Mouse (Mus musculus) forebrain, embryonic 13.5 days (tissue): Measurements from ENCODE around the gene Nol12. TPM values are rescaled to one million over a fixed set of nuclear protein-coding genes. Genes with fewer than 3 reads are reported as not detected.
A peak's percentile ranks its signal among the peaks of the same experiment; 100 is the strongest.

Experiments
- ATAC-seq: fragments of 200-750 bp; cut with Nextera tagmentation; 2 replicates; pipeline ENCODE4 v1.8.0; 2017
- H3K27ac ChIP-seq: fragments of 300-500 bp; sonication (generic); 2 replicates; pipeline ENCODE4 v1.5.1; 2015; ENCODE audit warnings: inconsistent platforms, mild to moderate bottlenecking, moderate library complexity
- H3K27me3 ChIP-seq: fragments of 300-500 bp; sonication (generic); 2 replicates; pipeline ENCODE4 v1.6.1; 2015; ENCODE audit warnings: mild to moderate bottlenecking, inconsistent platforms
- H3K36me3 ChIP-seq: fragments of 300-500 bp; sonication (generic); 2 replicates; pipeline ENCODE4 v1.6.1; 2015; ENCODE audit warnings: mild to moderate bottlenecking, inconsistent platforms; ENCODE audit not compliant: poor library complexity, severe bottlenecking
- H3K4me1 ChIP-seq: fragments of 300-500 bp; sonication (generic); 2 replicates; pipeline ENCODE4 v1.6.1; 2015; ENCODE audit warnings: inconsistent platforms
- H3K4me2 ChIP-seq: fragments of 300-500 bp; sonication (generic); 2 replicates; pipeline ENCODE4 v1.6.1; 2015; ENCODE audit warnings: inconsistent platforms, mild to moderate bottlenecking, moderate library complexity
- H3K4me3 ChIP-seq: fragments of 300-500 bp; sonication (generic); 2 replicates; pipeline ENCODE4 v1.5.1; 2015; ENCODE audit warnings: mild to moderate bottlenecking, inconsistent platforms
- H3K9ac ChIP-seq: fragments of 300-500 bp; sonication (generic); 2 replicates; pipeline ENCODE4 v1.6.1; 2015; ENCODE audit warnings: mild to moderate bottlenecking, inconsistent platforms
- H3K9me3 ChIP-seq: fragments of 300-500 bp; sonication (generic); replicated peaks from 2 replicates; pipeline ENCODE4 v1.6.1; 2016; ENCODE audit warnings: inconsistent platforms
- WGBS: fragments of 180-500 bp; shearing (Covaris S2); methylation state at CpG from one replicate; pipeline ENCODE4 v1.1.7; 2015; 5-methylcytosine and 5-hydroxymethylcytosine counted together
- polyA plus RNA-seq: library from polyadenylated mRNA; unstranded; fragments of >200 nt; fragmentation: Nextera tagmentation; extraction: Ambion mirVana; gene quantifications from 2 replicates; pipeline ENCODE4 v1.2.1, GENCODE M21; 2015

Gene Nol12
- polyA plus RNA-seq, 1 experiment from 2014 or later: 50.3 TPM

GRCm38 (mm10) chr15:78919914-78920313 lies 14.8 kb upstream of the Nol12 start:
- Histone ChIP-seq H3K27ac (no peak overlapping the region), H3K4me1 (peaks cover 25% of the 10 kb centered on the region), H3K27me3 (no peaks in the 10 kb centered on the region), H3K4me2 (no peak overlapping the region), H3K9me3 (no peaks in the 10 kb centered on the region), H3K4me3 (no peak overlapping the region), H3K9ac (no peak overlapping the region), H3K36me3 (peaks cover 19% of the 10 kb centered on the region)
- no peak for ATAC-seq
- 89% methylated on average over 12 of the region's 12 CpGs for WGBS

DNA sequence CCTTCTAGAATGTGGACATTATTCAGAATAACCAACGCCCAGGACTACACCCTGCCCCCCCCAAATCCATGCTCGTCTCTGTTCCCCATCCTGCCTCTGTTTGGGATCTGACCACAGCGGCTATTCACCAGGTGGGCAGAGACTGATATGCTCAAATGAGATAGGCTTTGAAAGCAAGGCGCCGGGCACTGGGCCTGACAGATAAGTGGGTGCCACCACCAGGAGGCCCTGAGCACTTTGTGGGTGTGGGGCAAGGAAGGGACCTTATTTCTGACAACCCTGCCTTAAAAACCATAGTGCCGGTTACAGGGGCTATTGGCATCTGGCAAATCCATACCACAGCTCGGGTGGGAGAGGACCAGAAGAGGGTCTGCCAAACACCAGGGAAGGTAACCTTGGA lies 12.0 kb upstream of the Nol12 start:
- Histone ChIP-seq H3K4me3 (no peak overlapping the region), H3K27ac (no peak overlapping the region), H3K36me3 (peaks cover 18% of the 10 kb centered on the region), H3K9ac (no peak overlapping the region), H3K4me2 (no peak overlapping the region), H3K27me3 (peaks cover 11% of the 10 kb centered on the region), H3K4me1 (peaks cover 24% of the 10 kb centered on the region), H3K9me3 (no peaks in the 10 kb centered on the region)
- ATAC-seq: no peak
- whole genome bisulfite sequencing: 91% methylated on average over 7 of the region's 7 CpGs

- no peak for ATAC-seq
- H3K4me3 ChIP-seq: no peak overlapping the region
- 84% methylated on average over 6 of the region's 6 CpGs for WGBS
Observed at GRCm38 (mm10) chr15:78923585-78923984, 11.1 kb upstream of the Nol12 start.

DNA sequence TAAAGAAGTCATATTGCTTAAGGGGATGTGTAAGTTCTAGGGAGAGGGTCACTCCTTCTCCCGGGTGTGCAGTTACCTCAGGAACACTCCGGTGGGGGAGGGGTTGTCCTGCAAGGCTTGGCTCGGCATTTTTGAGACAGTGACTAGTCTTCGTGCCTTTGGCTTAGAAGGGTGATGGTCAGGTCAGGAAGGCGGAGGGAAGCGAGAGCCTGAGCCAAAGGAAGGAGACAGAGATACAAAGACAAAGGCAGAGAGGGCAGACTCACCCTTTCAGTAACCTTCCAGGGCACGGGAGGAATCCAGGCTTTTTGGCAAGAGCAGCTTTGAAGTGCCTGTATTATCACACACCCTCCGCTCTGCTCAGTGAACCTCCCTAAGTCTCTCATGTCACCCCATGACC lies 9.6 kb upstream of the Nol12 start:
- Histone ChIP-seq H3K4me2 (no peak overlapping the region), H3K4me3 (no peak overlapping the region), H3K9me3 (no peaks in the 10 kb centered on the region), H3K27ac (no peak overlapping the region), H3K36me3 (no peaks in the 10 kb centered on the region), H3K27me3 (peaks cover 11% of the 10 kb centered on the region), H3K9ac (no peak overlapping the region), H3K4me1 (peaks cover 32% of the 10 kb centered on the region)
- ATAC-seq: no peak
- 45% methylated on average over 8 of the region's 8 CpGs for WGBS

More at GRCm38 (mm10) chr15:78923585-78923984, 11.1 kb upstream of the Nol12 start:
- Histone ChIP-seq H3K9me3 (no peaks in the 10 kb centered on the region), H3K36me3 (peaks cover 11% of the 10 kb centered on the region), H3K27ac (no peak overlapping the region), H3K4me1 (peaks cover 32% of the 10 kb centered on the region), H3K4me2 (no peak overlapping the region), H3K27me3 (peaks cover 11% of the 10 kb centered on the region), H3K9ac (no peak overlapping the region)

DNA sequence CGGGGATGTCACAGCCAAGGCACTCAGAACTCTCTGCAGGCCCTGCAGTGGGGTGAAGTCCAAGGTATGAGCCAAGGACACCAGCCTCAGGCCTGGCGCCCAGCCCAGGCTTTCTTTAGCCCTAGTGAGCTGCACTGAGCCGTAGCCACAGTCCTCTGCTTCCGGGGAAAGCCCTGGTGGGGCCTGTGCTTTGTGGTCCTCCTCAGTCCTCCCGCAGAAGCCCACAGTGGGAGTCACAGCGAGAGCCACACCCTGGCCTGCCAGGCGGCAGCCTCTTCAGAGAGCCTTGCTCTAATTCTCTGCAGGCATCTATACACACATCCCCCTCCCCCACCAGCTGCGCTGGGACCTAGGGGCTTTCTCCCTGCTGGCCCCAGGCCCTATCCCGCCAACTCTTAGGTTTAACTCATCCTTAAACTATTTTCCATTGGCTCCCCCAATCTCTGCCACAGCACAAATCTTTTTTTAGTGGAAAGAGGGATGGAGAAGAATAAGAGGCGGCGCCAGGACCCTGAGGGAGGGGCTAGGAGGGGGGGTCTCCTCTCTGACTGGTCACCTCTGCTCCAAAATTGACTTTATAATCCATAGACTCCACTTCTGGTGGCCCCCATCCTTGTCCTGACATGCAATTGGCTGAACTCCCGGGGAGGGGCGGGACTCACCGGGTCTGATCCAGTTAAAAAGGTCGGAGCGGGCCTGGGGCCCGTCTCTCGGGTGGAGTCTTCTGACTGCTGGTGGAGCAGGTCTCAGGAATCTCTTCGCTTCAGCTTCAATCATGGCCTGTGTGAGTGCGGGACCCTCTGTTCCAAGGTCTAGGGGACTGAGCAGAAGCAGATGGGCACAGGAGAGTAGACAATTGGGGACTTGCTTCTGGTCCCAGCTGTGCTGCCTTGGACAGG lies 8.5 kb upstream of the Nol12 start, which contains the start of gene Lgals1:
TSS of gene Lgals1 (plus strand) at position 705 of the 899 bp plus-strand sequence.
- Histone ChIP-seq H3K36me3 (no peaks in the 10 kb centered on the region), H3K4me1 (peaks cover 32% of the 10 kb centered on the region), H3K4me3 (peak within 1 kb of the TSS; percentile 30), H3K9ac (peak within 1 kb of the TSS; percentile 46), H3K27ac (peak within 1 kb of the TSS; percentile 41), H3K4me2 (peak within 1 kb of the TSS; percentile 64), H3K9me3 (no peaks in the 10 kb centered on the region), H3K27me3 (peaks cover 11% of the 10 kb centered on the region)
- WGBS: 6% methylated on average over 20 of the region's 20 CpGs
- ATAC-seq: peak; percentile 55

DNA sequence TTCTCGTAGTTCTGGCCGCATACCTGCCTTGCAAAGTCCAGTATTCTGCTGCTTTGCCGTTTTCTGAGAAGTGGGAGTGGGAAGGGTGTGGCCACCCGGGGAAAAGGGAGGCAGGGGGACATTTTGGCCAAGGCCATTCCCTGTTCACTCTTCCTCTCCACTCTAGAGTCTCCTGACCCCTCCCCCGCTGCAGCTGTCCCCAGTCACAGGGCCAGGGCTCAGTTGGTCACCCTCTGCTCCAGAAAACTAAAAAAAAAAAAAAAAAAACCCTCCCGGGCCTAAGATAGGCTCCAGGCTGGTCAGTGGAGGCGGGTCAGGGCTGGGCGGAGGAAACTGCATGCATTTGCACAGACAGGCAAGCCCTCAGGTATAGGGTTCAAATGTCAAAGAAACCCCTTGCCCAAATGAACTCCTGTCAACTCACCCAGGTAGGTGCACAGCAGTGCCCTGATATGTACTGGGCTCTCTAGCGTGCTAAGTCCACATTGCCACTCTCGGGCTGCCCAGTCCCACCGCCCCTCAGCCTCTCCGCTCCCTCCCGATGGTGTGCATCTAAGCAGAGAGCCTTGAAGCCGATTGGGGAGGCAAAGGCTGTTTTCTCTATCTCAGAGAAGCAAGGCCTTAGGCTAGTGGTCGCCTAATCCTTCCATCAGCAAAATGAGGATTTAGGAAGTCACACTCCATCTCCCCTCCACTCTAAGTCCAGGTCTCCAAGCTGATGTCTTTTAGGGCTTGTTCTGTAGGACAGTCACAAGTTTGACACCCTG lies 7.5 kb upstream of the Nol12 start:
- no peak for ATAC-seq
- Histone ChIP-seq H3K9me3 (no peaks in the 10 kb centered on the region), H3K9ac (peak overlapping the region; percentile 45; the same call in 1 of the 2 replicates), H3K27ac (no peak overlapping the region), H3K4me1 (peaks cover 32% of the 10 kb centered on the region), H3K4me2 (peak overlapping the region; percentile 64), H3K4me3 (peak overlapping the region; percentile 30), H3K27me3 (peaks cover 11% of the 10 kb centered on the region), H3K36me3 (no peaks in the 10 kb centered on the region)
- 25% methylated on average over 15 of the region's 15 CpGs for WGBS

- Histone ChIP-seq H3K4me1 (peaks cover 32% of the 10 kb centered on the region), H3K27ac (no peak overlapping the region), H3K36me3 (no peaks in the 10 kb centered on the region), H3K9me3 (no peaks in the 10 kb centered on the region), H3K4me3 (peak overlapping the region; percentile 30), H3K4me2 (peak overlapping the region; percentile 64), H3K27me3 (peaks cover 11% of the 10 kb centered on the region), H3K9ac (peak overlapping the region; percentile 45)
- 2% methylated on average over 24 of the region's 35 CpGs for WGBS
- peak; percentile 54; the same call in 1 of the 2 replicates for ATAC-seq
Observed at GRCm38 (mm10) chr15:78927788-78928457, 6.8 kb upstream of the Nol12 start.

DNA sequence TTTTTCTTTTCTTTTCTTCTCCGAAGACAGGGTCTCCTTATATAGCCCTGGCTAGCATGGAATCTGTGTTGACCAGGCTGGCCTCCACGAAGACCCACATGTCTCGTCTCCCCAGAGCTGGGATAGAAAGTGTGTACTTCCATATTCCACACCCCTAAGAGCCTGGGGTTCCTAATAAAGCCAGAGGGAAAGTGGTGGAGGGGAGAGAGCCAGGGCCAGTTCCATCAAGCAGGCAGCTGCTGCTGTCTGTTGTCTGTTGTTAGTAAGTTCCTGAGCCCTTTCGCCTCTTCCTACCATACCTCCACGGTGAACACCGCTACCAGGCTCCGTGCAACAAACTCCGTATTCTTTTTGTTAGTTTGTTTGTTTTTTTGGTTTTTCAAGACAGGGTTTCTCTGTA lies 6.2 kb upstream of the Nol12 start:
- Histone ChIP-seq H3K36me3 (no peaks in the 10 kb centered on the region), H3K27ac (no peak overlapping the region), H3K27me3 (peaks cover 14% of the 10 kb centered on the region), H3K9ac (0 out of 2 replicates have a peak overlapping the region, but pooled peaks have one; percentile 45), H3K4me3 (peak overlapping the region; percentile 30; the same call in 1 of the 2 replicates), H3K4me1 (peaks cover 32% of the 10 kb centered on the region), H3K9me3 (no peaks in the 10 kb centered on the region), H3K4me2 (peak overlapping the region; percentile 64)
- 55% methylated on average over 8 of the region's 8 CpGs for WGBS
- ATAC-seq: no peak; the same call in 1 of the 2 replicates

- no peaks in the 10 kb centered on the region for H3K9me3 ChIP-seq
- peaks cover 14% of the 10 kb centered on the region for H3K27me3 ChIP-seq
- H3K27ac ChIP-seq: no peak overlapping the region
- H3K4me3 ChIP-seq: no peak overlapping the region
- no peaks in the 10 kb centered on the region for H3K36me3 ChIP-seq
- ATAC-seq: no peak
- 97% methylated on average over 6 of the region's 6 CpGs for WGBS
- peaks cover 32% of the 10 kb centered on the region for H3K4me1 ChIP-seq
- no peak overlapping the region for H3K9ac ChIP-seq
- no peak overlapping the region for H3K4me2 ChIP-seq
Observed at GRCm38 (mm10) chr15:78930192-78930706, 4.5 kb upstream of the Nol12 start.

DNA sequence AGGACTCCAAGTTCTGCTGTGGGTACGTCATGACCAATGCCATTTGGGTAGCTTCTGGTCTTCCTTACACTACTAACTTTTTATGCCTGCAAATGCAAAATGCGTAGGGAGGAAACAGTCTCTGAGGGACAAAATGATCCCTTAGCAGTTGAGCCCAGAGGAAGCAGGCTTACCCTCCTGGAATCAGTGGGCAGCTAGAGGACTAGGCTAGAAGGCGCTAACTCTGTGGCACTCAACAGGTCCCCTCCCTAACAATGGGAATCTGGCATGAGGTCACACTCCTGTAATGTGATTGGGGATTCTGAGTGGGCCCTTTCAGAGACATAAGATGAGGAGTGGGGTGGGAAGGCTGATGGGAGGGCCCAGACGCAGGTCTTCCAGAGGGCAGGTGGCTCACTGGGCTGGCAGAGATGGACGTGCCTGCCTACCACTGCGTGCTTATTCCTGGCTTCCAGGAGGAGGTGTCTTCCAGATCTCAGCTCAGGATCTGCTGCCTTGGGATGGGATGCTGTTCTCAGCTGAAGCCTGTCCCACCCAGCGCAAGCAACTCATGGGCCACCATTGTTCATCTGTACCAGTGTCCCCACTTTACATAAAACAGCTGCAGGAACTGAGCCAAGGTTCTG lies 3.8 kb upstream of the Nol12 start:
- H3K4me2 ChIP-seq: no peak overlapping the region
- no peak for ATAC-seq
- H3K9ac ChIP-seq: no peak overlapping the region
- H3K4me1 ChIP-seq: peaks cover 33% of the 10 kb centered on the region
- peaks cover 14% of the 10 kb centered on the region for H3K27me3 ChIP-seq
- H3K27ac ChIP-seq: no peak overlapping the region
- 95% methylated on average over 7 of the region's 7 CpGs for WGBS
- no peak overlapping the region for H3K4me3 ChIP-seq
- no peaks in the 10 kb centered on the region for H3K9me3 ChIP-seq
- H3K36me3 ChIP-seq: no peaks in the 10 kb centered on the region

DNA sequence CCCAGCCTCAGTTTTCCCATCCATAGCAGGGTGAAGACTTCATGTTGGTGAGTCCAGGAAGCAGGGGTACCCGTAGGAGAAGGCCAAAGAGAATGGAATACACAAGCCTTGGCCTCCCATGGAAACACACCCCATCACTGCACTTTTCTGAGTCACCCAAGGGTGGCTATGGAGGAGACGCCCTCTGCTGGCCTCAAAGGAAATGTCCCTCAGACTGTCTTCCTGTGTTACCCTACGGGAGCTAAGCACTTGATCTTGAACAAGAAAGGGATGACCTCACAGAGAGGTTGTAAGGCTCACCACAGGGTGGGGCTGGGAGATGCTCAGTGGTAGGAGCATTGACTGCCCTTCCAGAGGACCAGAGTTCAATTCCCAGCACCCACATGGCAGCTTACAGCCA lies 3.2 kb upstream of the Nol12 start:
- Histone ChIP-seq H3K36me3 (no peaks in the 10 kb centered on the region), H3K9me3 (no peaks in the 10 kb centered on the region)

More for the DNA sequence above, 3.2 kb upstream of the Nol12 start:
- Histone ChIP-seq H3K4me1 (peaks cover 33% of the 10 kb centered on the region), H3K4me3 (no peak overlapping the region), H3K27ac (no peak overlapping the region), H3K27me3 (peaks cover 12% of the 10 kb centered on the region), H3K4me2 (no peak overlapping the region), H3K9ac (no peak overlapping the region)
- WGBS: 20% methylated on average over 3 of the region's 3 CpGs
- no peak for ATAC-seq
